Mouse (Mus musculus) intestine, postnatal 0 days (tissue): ENCODE data around the gene Cfap58. TPM values are rescaled to one million over a fixed set of nuclear protein-coding genes. Genes with fewer than 3 reads are reported as not detected.

Experiments
- ATAC-seq: fragments of 200-750 bp; cut with Nextera tagmentation; 2 replicates; pipeline ENCODE4 v1.8.0; 2017; ENCODE audit warnings: mild to moderate bottlenecking, moderate TSS enrichment, moderate library complexity
- H3K27ac ChIP-seq: fragments of 300-500 bp; sonication (generic); 2 replicates; pipeline ENCODE4 v1.5.1; 2014; ENCODE audit warnings: mild to moderate bottlenecking, low read depth, low read length, moderate library complexity
- H3K27me3 ChIP-seq: fragments of 300-500 bp; sonication (generic); replicated peaks from 2 replicates; pipeline ENCODE4 v1.6.1; 2014; ENCODE audit warnings: low read length, mixed read lengths; ENCODE audit not compliant: control insufficient read depth, insufficient read depth
- H3K36me3 ChIP-seq: fragments of 300-500 bp; sonication (generic); 2 replicates; pipeline ENCODE4 v1.6.1; 2014; ENCODE audit warnings: mild to moderate bottlenecking, moderate library complexity; ENCODE audit not compliant: control insufficient read depth, insufficient read depth
- H3K4me1 ChIP-seq: fragments of 300-500 bp; sonication (generic); replicated peaks from 2 replicates; pipeline ENCODE4 v1.6.1; 2014; ENCODE audit warnings: antibody characterized with exemption, low read length, mixed read lengths; ENCODE audit not compliant: control insufficient read depth, insufficient read depth
- H3K4me2 ChIP-seq: fragments of 300-500 bp; sonication (generic); replicated peaks from 2 replicates; pipeline ENCODE4 v1.6.1; 2014; ENCODE audit warnings: low read depth, mild to moderate bottlenecking, moderate library complexity
- H3K4me3 ChIP-seq: fragments of 300-500 bp; sonication (generic); 2 replicates; pipeline ENCODE4 v1.5.1; 2014; ENCODE audit warnings: low read depth, low read length
- H3K9ac ChIP-seq: fragments of 300-500 bp; sonication (generic); 2 replicates; pipeline ENCODE4 v1.6.1; 2014; ENCODE audit warnings: mild to moderate bottlenecking, low read depth, low read length
- H3K9me3 ChIP-seq: fragments of 300-500 bp; sonication (generic); 2 replicates; pipeline ENCODE4 v1.6.1; 2016; ENCODE audit warnings: mixed run types; ENCODE audit not compliant: control insufficient read depth
- CTCF ChIP-seq: sonication (generic); IDR thresholded peaks from 2 replicates; pipeline ENCODE4 v1.5.1; 2016; ENCODE audit warnings: low read depth, mild to moderate bottlenecking, control low read depth, antibody characterized with exemption, moderate library complexity
- WGBS: fragments of 180-500 bp; shearing (Covaris S2); extraction: QIAGEN DNeasy Blood & Tissue Kit; methylation state at CpG from one replicate; pipeline ENCODE4 v1.1.7; 2014; 5-methylcytosine and 5-hydroxymethylcytosine counted together
- polyA plus RNA-seq: library from polyadenylated mRNA; unstranded; fragments of >200 nt; fragmentation: Nextera tagmentation; extraction: Ambion mirVana; gene quantifications from 2 replicates; pipeline ENCODE4 v1.2.1, GENCODE M21; 2015

Gene Cfap58
- polyA plus RNA-seq, 1 experiment from 2014 or later = not detected

DNA sequence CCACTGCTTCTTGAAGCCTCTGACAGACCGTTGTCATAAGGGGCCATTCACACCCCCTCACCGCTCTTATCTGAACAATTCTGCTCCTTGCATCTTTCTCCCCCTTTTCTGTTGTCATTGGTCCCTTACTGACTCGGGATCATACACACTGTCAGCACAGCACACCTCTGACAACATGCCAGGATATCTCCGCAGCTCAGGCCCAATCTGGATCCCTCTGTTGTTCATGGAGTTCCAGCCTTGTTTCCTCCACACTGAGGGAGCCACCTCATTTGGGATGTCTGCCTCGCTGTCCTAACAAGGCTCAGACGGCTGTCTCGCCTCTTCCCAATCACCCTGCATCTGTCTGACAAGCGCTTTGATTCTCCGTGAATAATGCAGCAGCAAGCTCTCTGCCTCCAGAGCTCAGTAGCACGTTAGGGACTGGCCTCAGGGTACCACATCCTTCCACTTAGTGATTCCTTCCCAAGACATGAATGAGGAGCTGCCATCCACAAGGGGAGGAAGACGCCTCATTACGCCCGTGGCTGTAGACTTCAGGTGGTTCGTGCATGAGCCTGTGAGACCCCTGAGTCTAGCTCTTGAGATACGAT, 40.7 kb downstream of the Cfap58 start:
- H3K27me3 ChIP-seq = no peaks in the 10 kb centered on the region

GRCm38 (mm10) chr19:47979446-47979845, 42.0 kb downstream of the Cfap58 start:
- ATAC-seq = no peak
- H3K27me3 ChIP-seq = no peaks in the 10 kb centered on the region
- 74% methylated on average over 6 of the region's 6 CpGs for WGBS
- H3K4me2 ChIP-seq = no peak overlapping the region
- H3K36me3 ChIP-seq = no peaks in the 10 kb centered on the region
- H3K9me3 ChIP-seq = no peaks in the 10 kb centered on the region
- H3K27ac ChIP-seq = no peak overlapping the region
- no peak for TF ChIP-seq CTCF
- H3K4me1 ChIP-seq = no peaks in the 10 kb centered on the region
- no peak overlapping the region for H3K4me3 ChIP-seq
- no peak overlapping the region for H3K9ac ChIP-seq

More for the DNA sequence above, 40.7 kb downstream of the Cfap58 start:
- no peaks in the 10 kb centered on the region for H3K9me3 ChIP-seq
- H3K9ac ChIP-seq = no peak overlapping the region
- H3K36me3 ChIP-seq = no peaks in the 10 kb centered on the region
- H3K4me3 ChIP-seq = no peak overlapping the region
- H3K27ac ChIP-seq = no peak overlapping the region
- H3K4me1 ChIP-seq = no peaks in the 10 kb centered on the region
- no peak for ATAC-seq
- H3K4me2 ChIP-seq = no peak overlapping the region
- no peak for TF ChIP-seq CTCF
- 72% methylated on average over 15 of the region's 15 CpGs for WGBS

GRCm38 (mm10) chr19:47980241-47980640, 42.8 kb downstream of the Cfap58 start:
- 74% methylated on average over 10 of the region's 10 CpGs for WGBS
- H3K9ac ChIP-seq = no peak overlapping the region
- H3K27ac ChIP-seq = no peak overlapping the region
- ATAC-seq = no peak
- no peaks in the 10 kb centered on the region for H3K4me1 ChIP-seq
- TF ChIP-seq CTCF = no peak
- no peak overlapping the region for H3K4me2 ChIP-seq
- no peaks in the 10 kb centered on the region for H3K9me3 ChIP-seq
- no peaks in the 10 kb centered on the region for H3K36me3 ChIP-seq
- no peaks in the 10 kb centered on the region for H3K27me3 ChIP-seq
- no peak overlapping the region for H3K4me3 ChIP-seq

GRCm38 (mm10) chr19:47985606-47986213, 48.2 kb downstream of the Cfap58 start:
- Histone ChIP-seq H3K4me2 (no peak overlapping the region), H3K27ac (no peak overlapping the region), H3K4me1 (no peaks in the 10 kb centered on the region), H3K4me3 (no peak overlapping the region), H3K36me3 (no peaks in the 10 kb centered on the region), H3K9ac (no peak overlapping the region), H3K27me3 (no peaks in the 10 kb centered on the region), H3K9me3 (no peaks in the 10 kb centered on the region)
- no peak for TF ChIP-seq CTCF
- 82% methylated on average over 15 of the region's 15 CpGs for WGBS
- ATAC-seq = no peak

DNA sequence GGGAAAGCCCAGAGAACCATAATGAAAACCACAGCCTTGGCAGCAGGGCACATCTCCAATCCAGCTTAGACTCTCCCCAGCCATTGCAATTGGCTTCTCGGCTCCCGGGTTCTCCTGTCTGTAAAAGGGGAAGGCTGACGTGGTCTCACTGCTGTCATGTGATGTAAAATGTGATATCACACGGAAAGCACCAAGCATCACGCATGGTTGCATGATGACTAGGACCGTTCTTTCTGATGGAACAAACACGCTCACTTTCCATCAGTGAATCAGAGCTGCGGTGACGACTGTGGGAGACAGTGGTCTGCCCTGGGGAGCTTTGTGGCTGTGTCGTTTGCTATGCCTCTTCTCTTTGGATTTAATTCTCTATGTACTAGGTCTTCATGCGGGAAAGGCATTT, 50.5 kb downstream of the Cfap58 start:
- no peak overlapping the region for H3K4me3 ChIP-seq
- H3K4me2 ChIP-seq = no peak overlapping the region
- 85% methylated on average over 11 of the region's 11 CpGs for WGBS
- no peak for TF ChIP-seq CTCF
- no peaks in the 10 kb centered on the region for H3K27me3 ChIP-seq
- H3K4me1 ChIP-seq = no peaks in the 10 kb centered on the region
- no peak overlapping the region for H3K27ac ChIP-seq
- ATAC-seq = no peak
- no peaks in the 10 kb centered on the region for H3K9me3 ChIP-seq
- no peak overlapping the region for H3K9ac ChIP-seq
- no peaks in the 10 kb centered on the region for H3K36me3 ChIP-seq

- WGBS = 29% methylated on average over 16 of the region's 16 CpGs
- H3K4me1 ChIP-seq = no peaks in the 10 kb centered on the region
- no peak overlapping the region for H3K4me3 ChIP-seq
- H3K36me3 ChIP-seq = no peaks in the 10 kb centered on the region
- no peak overlapping the region for H3K9ac ChIP-seq
- H3K27me3 ChIP-seq = no peaks in the 10 kb centered on the region
- no peak overlapping the region for H3K4me2 ChIP-seq
- ATAC-seq = no peak
- H3K27ac ChIP-seq = no peak overlapping the region
- H3K9me3 ChIP-seq = no peaks in the 10 kb centered on the region
- TF ChIP-seq CTCF = peak; percentile 73
Observed at GRCm38 (mm10) chr19:47988456-47988855, 51.0 kb downstream of the Cfap58 start.
